16 mouse cellular contexts compared by ENCODE assay signal in the genomic region with DNA sequence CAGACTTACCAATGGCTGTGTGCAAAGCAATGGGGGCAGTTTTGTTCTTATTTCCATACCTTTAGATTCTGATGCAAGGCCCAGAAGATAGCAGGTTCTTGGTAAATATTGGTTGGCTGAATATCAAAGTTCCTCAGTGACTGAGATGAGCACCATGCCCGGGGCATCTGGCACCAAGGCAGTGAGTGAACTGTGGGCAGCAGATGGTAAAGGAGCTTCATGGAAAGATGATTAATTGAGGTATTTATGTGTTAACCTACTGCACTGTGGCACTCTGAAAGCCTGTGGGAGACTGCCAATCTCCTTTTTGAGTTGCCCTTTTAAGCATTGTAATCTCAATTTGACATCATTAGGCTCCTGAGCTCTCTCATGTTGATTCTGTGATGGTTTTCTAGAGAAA.
"Had no signal": no experiment of that assay in that cellular context is flagged by ENCODE, and none has a peak within 500 bp of the region (broad histone marks: within the 10 kb centered on the region; RNA-seq: fewer than 3 reads in every experiment).

No protein-coding gene starts in this region.

- H3K9me3 ChIP-seq: limb, embryonic 12.5 days; limb, embryonic 15.5 days; midbrain, embryonic 12.5 days had no signal

- ATAC-seq: liver, postnatal 0 days; lung, postnatal 0 days; midbrain, embryonic 16.5 days had no signal

- H3K36me3 ChIP-seq: limb, embryonic 12.5 days; limb, embryonic 15.5 days; midbrain, embryonic 12.5 days had no signal

- H3K9ac ChIP-seq: limb, embryonic 12.5 days; limb, embryonic 15.5 days; liver, embryonic 14.5 days; liver, postnatal 0 days; lung, embryonic 14.5 days; midbrain, embryonic 12.5 days had no signal

- DNase-seq: kidney, postnatal 25 days; layer of hippocampus, adult 9-11 months; liver, postnatal 0 days; lung, embryonic 14.5 days; thymus, adult 18-20 months; thymus, postnatal 36 days had no signal

- H3K4me3 ChIP-seq: layer of hippocampus, adult 2 months; limb, embryonic 12.5 days; limb, embryonic 15.5 days; midbrain, embryonic 12.5 days had no signal

- H3K4me1 ChIP-seq: limb, embryonic 15.5 days; midbrain, embryonic 12.5 days had no signal

- H3K27ac ChIP-seq: kidney, postnatal 0 days; layer of hippocampus, adult 2 months; limb, embryonic 12.5 days; limb, embryonic 15.5 days; liver, embryonic 14.5 days; macrophage; midbrain, embryonic 12.5 days had no signal

- H3K27me3 ChIP-seq: limb, embryonic 12.5 days; limb, embryonic 15.5 days; midbrain, embryonic 12.5 days had no signal

- H3K4me2 ChIP-seq: limb, embryonic 12.5 days; limb, embryonic 15.5 days; liver, embryonic 11.5 days; lung, embryonic 14.5 days; midbrain, embryonic 12.5 days had no signal
